Mouse (Mus musculus) C3H10T1/2 (cell line): ENCODE measurements around the gene T2. TPM values are rescaled to one million over a fixed set of nuclear protein-coding genes. Genes with fewer than 3 reads are reported as not detected.

ENCODE experiments used
- polyA plus RNA-seq, 2 experiments: library from polyadenylated mRNA; unstranded; fragments of >200 nt; fragmentation: generic; extraction: Trizol; gene quantifications; one replicate each; pipeline ENCODE4 v1.2.1; 2012; ENCODE audit warnings: missing spikeins in 2 of 2

T2 gene
- under 1 TPM; 0.09 TPM for polyA plus RNA-seq

GRCm38 (mm10) chr17:8355692-8356091 lies at the start of gene T2:
T2 (plus strand) TSS chr17:8355992.

GRCm38 (mm10) chr17:8310838-8311614 lies 44.8 kb upstream of the T2 start, which contains the start of gene Sft2d1:
Sft2d1 (plus strand) TSS chr17:8311102.

GRCm38 (mm10) chr17:8337159-8337558 lies 18.6 kb upstream of the T2 start, which contains the start of gene Prr18:
Prr18 (plus strand) TSS chr17:8337459.

GRCm38 (mm10) chr17:8433978-8434960 lies 78.5 kb downstream of the T2 start, which contains the start of gene T:
T (plus strand) TSS chr17:8434423.

Other genes starting within 250 kb of the T2 start
- gene Gm49673, start 208.2 kb upstream of the T2 start, polyA plus RNA-seq, result not detected
- gene Rnaset2a, start 207.9 kb upstream of the T2 start, polyA plus RNA-seq, result 10 to 100 TPM; 19.6 to 66.9 TPM
- gene Fgfr1op, start 190.5 kb upstream of the T2 start, polyA plus RNA-seq, result 1 to 10 TPM in 1 of 2 experiments, under 1 TPM in 1; 0.64 to 4.9 TPM
- gene Ccr6, start 119.9 kb upstream of the T2 start, polyA plus RNA-seq, result not detected
- 10 to 100 TPM; 16.8 to 88.5 TPM for gene Mpc1, start 73.1 kb upstream of the T2 start, polyA plus RNA-seq
- 10 to 100 TPM; 11.6 to 40.1 TPM for gene Sft2d1, start 44.9 kb upstream of the T2 start, polyA plus RNA-seq
- gene Prr18, start 18.5 kb upstream of the T2 start, polyA plus RNA-seq, result under 1 TPM; 0.07 to 0.71 TPM
- under 1 TPM in 1 of 2 experiments, not detected in 1; 0.02 TPM for gene T, start 78.4 kb downstream of the T2 start, polyA plus RNA-seq
- gene Pde10a, start 169.4 kb downstream of the T2 start, polyA plus RNA-seq, result under 1 TPM; 0.02 to 0.25 TPM
- gene Gm17087, start 211.0 kb downstream of the T2 start, polyA plus RNA-seq, result not detected